Mouse (Mus musculus) spleen, adult 2 months (tissue): ENCODE results near the gene D630003M21Rik. TPM values are rescaled to one million over a fixed set of nuclear protein-coding genes. Genes with fewer than 3 reads are reported as not detected.
A peak's percentile ranks its signal among the peaks of the same experiment; 100 is the strongest.

Experiments used
- DNase-seq, 2 experiments: peaks; one replicate each; pipeline versions ENCODE4 v3.0.0 to v3.0.0-alpha.2; 2012 to 2021; ENCODE audit warnings: low spot score in 2 of 2, low read depth in 1 of 2
- H3K27ac ChIP-seq: fragments of 200-500 bp; 2 replicates; pipeline ENCODE4 v1.5.1; 2012; ENCODE audit warnings: low read length, inconsistent platforms; ENCODE audit not compliant: insufficient read depth
- H3K27me3 ChIP-seq: fragments of 200-500 bp; 2 replicates; pipeline ENCODE4 v1.6.1; 2012; ENCODE audit warnings: mild to moderate bottlenecking, moderate library complexity, low read length, inconsistent platforms; ENCODE audit not compliant: control insufficient read depth, insufficient read depth
- H3K36me3 ChIP-seq: fragments of 200-500 bp; 2 replicates; pipeline ENCODE4 v1.6.1; 2012; ENCODE audit warnings: mild to moderate bottlenecking, low read length, inconsistent platforms; ENCODE audit not compliant: control insufficient read depth, insufficient read depth
- H3K4me1 ChIP-seq: fragments of 200-500 bp; 2 replicates; pipeline ENCODE4 v1.6.1; 2011; ENCODE audit warnings: inconsistent platforms; ENCODE audit not compliant: control insufficient read depth, insufficient read depth, insufficient read length
- H3K4me3 ChIP-seq: fragments of 200-500 bp; 2 replicates; pipeline ENCODE4 v1.5.1; 2011; ENCODE audit warnings: mild to moderate bottlenecking, inconsistent platforms; ENCODE audit not compliant: insufficient read depth, insufficient read length; ENCODE audit errors: extremely low read depth
- CTCF ChIP-seq: fragments of 200-500 bp; IDR thresholded peaks from 2 replicates; pipeline ENCODE4 v1.5.1; 2011; ENCODE audit warnings: mild to moderate bottlenecking, inconsistent platforms; ENCODE audit not compliant: insufficient read depth, insufficient read length, insufficient replicate concordance; ENCODE audit errors: extremely low read depth
- POLR2A ChIP-seq: fragments of 200-500 bp; IDR thresholded peaks from 2 replicates; pipeline ENCODE4 v1.6.1; 2011; ENCODE audit warnings: low read depth, low read length, inconsistent platforms
- WGBS: fragments of 180-500 bp; shearing (Covaris S2); methylation state at CpG from one replicate; pipeline ENCODE4 v1.1.7; 2018; 5-methylcytosine and 5-hydroxymethylcytosine counted together
- polyA plus RNA-seq: library from polyadenylated mRNA; depleted of rRNA; stranded (reverse); fragments of >200 nt; gene quantifications from 2 replicates; pipeline ENCODE4 v1.2.3, GENCODE M21; 2012; rRNA removed

D630003M21Rik gene
- polyA plus RNA-seq, 1 experiment: 0.58 TPM

- Histone ChIP-seq H3K27me3 (no peaks in the 10 kb centered on the region), H3K27ac (no peak overlapping the region), H3K4me1 (peaks cover 8% of the 10 kb centered on the region; the same call in 1 of the 2 replicates), H3K4me3 (no peak overlapping the region), H3K36me3 (no peaks in the 10 kb centered on the region)
- 98% methylated on average over 9 of the region's 9 CpGs for WGBS
- TF ChIP-seq CTCF: no peak
- no peak for TF ChIP-seq POLR2A
- DNase-seq: no peak
These were observed 90.2 kb downstream of the D630003M21Rik start for GRCm38 (mm10) chr2:158138778-158139177.

- Histone ChIP-seq H3K4me1 (peaks cover 8% of the 10 kb centered on the region; the same call in 1 of the 2 replicates), H3K27ac (no peak overlapping the region), H3K36me3 (no peaks in the 10 kb centered on the region), H3K4me3 (no peak overlapping the region), H3K27me3 (no peaks in the 10 kb centered on the region)
- 86% methylated on average over 12 of the region's 12 CpGs for WGBS
- no peak for DNase-seq
- TF ChIP-seq POLR2A: no peak
- no peak for TF ChIP-seq CTCF
These were observed 91.3 kb downstream of the D630003M21Rik start for GRCm38 (mm10) chr2:158137771-158138170.

DNA sequence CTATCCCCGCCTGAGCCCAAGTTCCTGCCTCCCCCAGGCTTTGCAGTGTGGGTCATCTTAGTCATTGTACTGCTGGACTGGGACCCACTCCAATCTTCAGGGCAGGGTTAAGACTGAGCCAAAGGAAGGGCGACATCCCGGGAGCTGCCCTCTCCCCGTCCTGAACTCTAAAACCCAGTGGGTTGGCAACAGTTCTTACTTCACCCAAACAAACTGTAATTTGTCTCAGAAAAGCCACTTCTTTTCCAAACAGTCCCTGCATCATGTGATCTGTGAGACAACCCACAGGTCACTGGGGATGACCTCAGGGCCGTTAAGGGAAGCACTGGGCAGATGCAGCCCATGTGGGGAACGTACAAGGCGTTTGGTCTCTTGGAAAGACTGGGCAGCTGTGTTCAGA lies 92.8 kb downstream of the D630003M21Rik start:
- Histone ChIP-seq H3K27me3 (no peaks in the 10 kb centered on the region), H3K4me3 (no peak overlapping the region), H3K27ac (no peak overlapping the region), H3K36me3 (no peaks in the 10 kb centered on the region), H3K4me1 (peaks cover 8% of the 10 kb centered on the region; the same call in 1 of the 2 replicates)
- DNase-seq: no peak
- TF ChIP-seq POLR2A: no peak
- TF ChIP-seq CTCF: no peak
- 57% methylated on average over 7 of the region's 7 CpGs for WGBS

DNA sequence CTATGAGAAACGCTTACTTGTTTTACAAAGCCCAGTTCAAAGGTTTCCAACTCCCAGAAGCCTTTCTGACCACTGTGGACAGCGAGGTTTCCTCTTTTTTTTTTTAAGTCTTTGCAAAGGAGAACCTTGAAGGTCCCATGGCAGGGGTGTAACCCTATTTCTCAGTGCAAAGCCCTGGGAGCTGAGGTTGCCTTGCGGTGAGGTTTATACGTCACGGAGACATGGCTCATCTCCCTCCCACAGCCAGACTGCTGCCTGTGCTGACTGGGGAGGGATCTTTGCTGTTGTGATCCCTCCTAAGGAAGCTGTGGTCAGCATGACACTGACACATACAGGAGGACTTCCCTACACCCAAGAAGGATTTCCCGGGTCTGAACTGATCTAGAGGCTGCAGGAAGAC lies 96.0 kb downstream of the D630003M21Rik start:
- H3K4me3 ChIP-seq: no peak overlapping the region
- peak; percentile 47 to 56 for DNase-seq
- H3K27ac ChIP-seq: 0 out of 2 replicates have a peak overlapping the region, but pooled peaks have one; percentile 22
- H3K27me3 ChIP-seq: no peaks in the 10 kb centered on the region
- TF ChIP-seq CTCF: no peak
- 14% methylated on average over 6 of the region's 6 CpGs for WGBS
- H3K36me3 ChIP-seq: no peaks in the 10 kb centered on the region
- peaks cover 8% of the 10 kb centered on the region; the same call in 1 of the 2 replicates for H3K4me1 ChIP-seq

Other genes with a start within 250 kb of the D630003M21Rik start
- gene Tti1, start 200.8 kb downstream of the D630003M21Rik start, polyA plus RNA-seq: 16.2 and 17.6 TPM in 2 replicates
- gene Rprd1b, start 200.7 kb downstream of the D630003M21Rik start, polyA plus RNA-seq: 13.6 and 17.7 TPM in 2 replicates
- 53.3 and 66.9 TPM in 2 replicates for gene Tgm2, start 82.8 kb downstream of the D630003M21Rik start, polyA plus RNA-seq
- 0.07 TPM in 1 of 2 replicates, not detected in the other for gene Bpi, start 28.9 kb upstream of the D630003M21Rik start, polyA plus RNA-seq
- 3.3 and 4.1 TPM in 2 replicates for gene Lbp, start 77.3 kb upstream of the D630003M21Rik start, polyA plus RNA-seq
- 0.04 and 0.11 TPM in 2 replicates for gene Snhg11, start 146.4 kb upstream of the D630003M21Rik start, polyA plus RNA-seq
- 14.8 and 18.9 TPM in 2 replicates for gene Ralgapb, start 180.6 kb upstream of the D630003M21Rik start, polyA plus RNA-seq